Mouse (Mus musculus): ENCODE measurements at regions not wholly inside any gene's neighbourhood (a gene's known extent, or its start where the extent isn't known, plus 50 kb on each side); places are given as distances from the start of the nearest gene placed in this dataset.
A peak's percentile ranks its signal among the peaks of the same experiment; 100 is the strongest.
"Not testable (repeated sequence)": the region's sequence is repeated elsewhere in the genome, so short reads cannot be mapped to it uniquely, and the experiment has no call there.

DNA sequence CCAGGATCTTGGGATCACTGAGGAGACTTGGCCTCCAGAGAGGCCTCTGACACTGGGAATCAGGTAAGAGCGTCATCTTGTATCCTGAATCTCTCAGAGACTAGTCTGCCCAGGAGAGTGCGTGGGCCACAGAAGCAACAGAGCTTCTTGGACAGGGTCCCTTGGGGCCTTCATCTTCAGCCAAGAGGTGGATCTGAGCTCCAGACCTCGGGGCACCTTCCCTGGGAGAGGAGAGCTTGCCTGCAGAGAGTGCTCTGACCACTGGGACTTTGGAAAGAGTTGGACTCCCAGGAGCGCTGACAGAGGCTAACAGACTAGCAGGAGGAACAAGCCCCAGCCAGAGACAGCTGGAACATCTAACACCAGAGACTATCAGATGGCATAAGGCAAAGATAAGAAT, 73.9 kb upstream of the Gm15319 start:
- ATAC-seq (ENCODE audit: extremely low read depth, insufficient number of reproducible peaks, low FRiP score, poor library complexity, severe bottlenecking), result not testable (repeated sequence)

DNA sequence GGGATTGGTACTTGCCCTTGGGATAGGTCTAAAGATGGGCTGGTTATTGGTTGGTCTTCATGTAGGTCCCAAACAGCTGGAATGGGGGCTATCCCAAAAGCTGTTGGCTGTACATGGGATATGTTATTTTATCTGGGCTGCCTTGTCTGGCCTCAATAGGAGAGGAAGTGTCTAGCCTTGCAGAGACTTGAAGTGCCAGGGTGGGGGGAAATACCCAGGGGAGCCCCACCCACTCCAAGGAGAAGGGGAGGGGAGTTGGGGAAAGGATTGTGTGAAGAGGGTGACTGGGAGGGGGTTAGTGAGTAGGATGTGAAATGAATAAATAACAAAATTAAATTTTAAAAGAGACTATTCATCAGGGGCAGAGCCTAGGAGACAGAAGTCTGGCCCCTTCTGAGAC, 70.2 kb upstream of the Gm15319 start:
- ATAC-seq (ENCODE audit: extremely low read depth, insufficient number of reproducible peaks, low FRiP score, poor library complexity, severe bottlenecking), result not testable (repeated sequence)

DNA sequence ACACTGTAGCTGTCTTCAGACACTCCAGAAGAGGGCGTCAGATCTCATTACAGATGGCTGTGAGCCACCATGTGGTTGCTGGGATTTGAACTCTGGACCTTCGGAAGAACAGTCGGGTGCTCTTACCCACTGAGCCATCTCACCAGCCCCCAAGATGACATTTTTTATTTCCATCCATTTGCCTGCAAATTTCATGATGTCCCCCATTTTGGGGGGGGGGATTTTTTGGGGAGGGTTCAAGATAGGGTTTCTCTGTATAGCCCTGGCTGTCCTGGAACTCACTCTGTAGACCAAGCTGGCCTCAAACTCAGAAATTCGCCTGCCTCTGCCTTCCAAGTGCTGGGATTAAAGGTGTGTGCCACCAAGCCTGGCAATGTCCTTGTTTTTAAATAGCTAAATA, 66.5 kb upstream of the Gm15319 start:
- ATAC-seq (ENCODE audit: extremely low read depth, insufficient number of reproducible peaks, low FRiP score, poor library complexity, severe bottlenecking), result not testable (repeated sequence)

DNA sequence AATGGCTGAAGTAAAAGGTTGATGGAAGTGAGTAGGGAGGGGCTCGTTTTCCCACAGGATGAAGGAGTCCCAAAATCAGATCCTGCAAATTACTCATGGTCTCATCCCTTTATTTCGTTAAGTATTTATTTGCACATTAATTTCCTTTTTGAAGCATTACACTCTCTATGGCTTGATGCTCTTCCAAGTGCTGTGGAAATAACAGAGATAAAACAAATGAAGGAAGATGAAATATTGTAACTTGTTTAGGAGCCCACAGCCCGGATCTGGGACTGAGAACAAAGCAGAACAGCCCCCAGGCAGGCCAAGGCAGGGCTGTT, 61.9 kb upstream of the Gm15319 start:
- not testable (repeated sequence) for ATAC-seq (ENCODE audit: extremely low read depth, insufficient number of reproducible peaks, low FRiP score, poor library complexity, severe bottlenecking)

DNA sequence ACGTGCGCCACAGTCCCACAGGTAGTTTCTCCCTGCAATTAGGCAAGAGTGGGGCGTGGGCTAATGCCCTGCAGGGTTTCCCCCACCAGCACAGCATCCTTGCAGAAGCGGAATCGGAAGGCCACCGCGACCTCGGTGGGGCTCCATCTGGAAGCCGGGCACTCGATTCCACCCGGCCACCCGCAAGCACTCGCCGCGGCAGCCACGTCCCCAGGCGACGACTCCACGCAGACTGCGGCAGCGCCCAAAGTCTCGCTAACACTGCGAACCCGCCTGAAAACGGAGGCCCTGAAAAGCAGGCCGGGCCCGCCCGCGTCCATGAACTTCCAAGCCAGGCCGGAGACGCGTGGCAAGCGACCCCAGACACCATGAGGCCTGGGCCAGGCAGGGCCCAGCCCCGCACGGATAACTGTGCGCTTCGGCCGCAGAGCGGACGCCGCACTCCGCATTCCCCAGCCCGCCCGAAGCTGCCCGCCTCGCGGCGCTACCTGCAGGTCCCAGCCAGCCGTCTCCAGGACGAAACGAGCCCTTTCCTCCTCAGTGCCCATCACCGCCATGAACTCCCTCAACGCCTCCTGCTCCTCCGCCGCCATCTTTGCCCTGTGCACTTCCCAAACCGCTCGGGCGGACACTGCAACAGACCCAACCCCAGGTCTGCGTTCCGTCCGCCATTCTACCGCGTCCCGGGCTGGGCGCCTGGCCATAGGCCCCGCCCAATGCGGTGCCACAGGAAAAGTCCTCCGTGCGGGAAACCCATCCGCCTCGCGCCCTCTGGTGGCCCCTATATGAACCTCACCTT, 61.3 kb upstream of the Gm15319 start:
- ATAC-seq (ENCODE audit: extremely low read depth, insufficient number of reproducible peaks, low FRiP score, poor library complexity, severe bottlenecking), result peak; percentile 100

DNA sequence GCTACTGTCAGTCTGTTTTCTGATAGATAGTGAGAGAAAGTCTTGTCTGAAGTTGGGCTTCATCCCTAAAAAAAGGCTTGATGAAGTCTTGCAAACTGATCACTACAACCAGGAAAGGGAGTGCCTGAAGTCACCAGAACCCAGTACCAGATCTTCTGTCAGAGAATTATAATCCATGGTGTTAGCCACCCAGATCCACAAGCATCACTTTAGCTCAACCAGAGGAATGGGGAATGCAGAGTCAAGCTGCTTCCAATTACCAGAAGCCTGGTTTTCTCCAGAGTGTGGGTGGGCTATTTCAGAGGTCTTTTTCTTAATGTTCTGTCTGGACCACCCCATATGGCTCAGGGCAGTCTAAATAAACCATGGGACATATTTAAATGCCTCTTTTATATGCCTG, 57.8 kb upstream of the Gm15319 start:
- ATAC-seq (ENCODE audit: extremely low read depth, insufficient number of reproducible peaks, low FRiP score, poor library complexity, severe bottlenecking), result not testable (repeated sequence)
